ENCODE assay signal across 14 mouse cellular contexts in genomic region chr11:19143267-19144000, GRCm38 (mm10).
DNase-seq lines count a peak whose midpoint lies in the region; ATAC-seq lines count a peak whose summit lies in the region.
"Had no signal": no experiment of that assay in that cellular context is flagged by ENCODE, and none has a peak within 500 bp of the region (broad histone marks: within the 10 kb centered on the region; RNA-seq: fewer than 3 reads in every experiment).

No protein-coding gene starts in this region.

- no peak overlapping the region for H3K9ac ChIP-seq in heart, embryonic 11.5 days (ENCODE audit: low read depth, low read length)
- no peak overlapping the region for H3K9ac ChIP-seq in heart, embryonic 14.5 days (ENCODE audit: low read length)
- H3K9ac ChIP-seq: liver, embryonic 12.5 days; midbrain, embryonic 13.5 days; neural tube, embryonic 13.5 days; stomach, embryonic 15.5 days had no signal

- WGBS in heart, embryonic 11.5 days (ENCODE audit: insufficient replicate concordance), result 52% methylated on average over 17 of the region's 17 CpGs
- WGBS in heart, embryonic 14.5 days, result 50% methylated on average over 17 of the region's 17 CpGs

- H3K9me3 ChIP-seq in heart, embryonic 11.5 days (replicated peaks; ENCODE audit: control insufficient read depth, low read length), result no peaks in the 10 kb centered on the region
- no peaks in the 10 kb centered on the region for H3K9me3 ChIP-seq in heart, embryonic 14.5 days (ENCODE audit: control insufficient read depth, low read length)
- H3K9me3 ChIP-seq: liver, embryonic 12.5 days; midbrain, embryonic 13.5 days; neural tube, embryonic 13.5 days; stomach, embryonic 15.5 days had no signal

- 0 out of 2 replicates have a peak, but pooled peaks cover 2% of the 10 kb centered on the region for H3K4me1 ChIP-seq in heart, embryonic 11.5 days (ENCODE audit: control insufficient read depth, insufficient read depth, low read length)
- peaks cover 0 to 3% of the 10 kb centered on the region in 2 experiments; a peak in 1 of 4 replicates for H3K4me1 ChIP-seq in heart, embryonic 14.5 days (ENCODE audit: control insufficient read depth in 2 of 2, insufficient read depth in 2 of 2, low read length in 2 of 2)
- H3K4me1 ChIP-seq: liver, embryonic 12.5 days; stomach, embryonic 15.5 days had no signal

- H3K4me2 ChIP-seq in heart, embryonic 11.5 days, result no peak overlapping the region
- no peak overlapping the region for H3K4me2 ChIP-seq in heart, embryonic 14.5 days (ENCODE audit: low read length)
- H3K4me2 ChIP-seq: liver, embryonic 12.5 days; midbrain, embryonic 13.5 days; neural tube, embryonic 13.5 days; stomach, embryonic 15.5 days had no signal

- no peak for ATAC-seq in heart, embryonic 11.5 days (replicated peaks; ENCODE audit: insufficient number of reproducible peaks, low FRiP score, low TSS enrichment)
- ATAC-seq in heart, embryonic 14.5 days (ENCODE audit: insufficient number of reproducible peaks, insufficient read depth, low FRiP score, low read depth), result peak; percentile 31; the same call in 1 of the 2 replicates
- ATAC-seq in activated CD4-positive, CD25-positive, alpha-beta regulatory T cell, adult 4 months, result no peak
- ATAC-seq: intestine, embryonic 16.5 days; liver, embryonic 12.5 days; midbrain, embryonic 13.5 days; Patski had no signal

- H3K27ac ChIP-seq in heart, embryonic 11.5 days (ENCODE audit: low read depth, low read length), result no peak overlapping the region
- no peak overlapping the region for H3K27ac ChIP-seq in heart, embryonic 14.5 days (replicated peaks in 1 of 2; ENCODE audit: control insufficient read depth in 1 of 2, insufficient read depth in 1 of 2, low read depth in 2 of 2, low read length in 2 of 2)
- H3K27ac ChIP-seq: liver, embryonic 12.5 days; midbrain, embryonic 13.5 days; neural tube, embryonic 13.5 days; stomach, embryonic 15.5 days had no signal

- no peaks in the 10 kb centered on the region for H3K36me3 ChIP-seq in heart, embryonic 11.5 days (ENCODE audit: control insufficient read depth, insufficient read depth, low read length)
- no peaks in the 10 kb centered on the region for H3K36me3 ChIP-seq in heart, embryonic 14.5 days (ENCODE audit: control insufficient read depth, insufficient read depth, low read length)
- H3K36me3 ChIP-seq: liver, embryonic 12.5 days; midbrain, embryonic 13.5 days; neural tube, embryonic 13.5 days; stomach, embryonic 15.5 days had no signal

- peak; percentile 99 for DNase-seq in heart, adult 11 months
- DNase-seq in fibroblast of lung, adult 2 months (ENCODE audit: low read depth), result peak; percentile 28
- peak; percentile 33 for DNase-seq in lung, postnatal 10 days
- no peak for DNase-seq in right cerebral cortex, adult 18-20 months
- DNase-seq in layer of hippocampus, adult 9-10 months (ENCODE audit: low spot score), result no peak

- H3K27me3 ChIP-seq in heart, embryonic 11.5 days (ENCODE audit: control insufficient read depth, insufficient read depth, low read length), result no peaks in the 10 kb centered on the region
- H3K27me3 ChIP-seq in heart, embryonic 14.5 days (ENCODE audit: control insufficient read depth, insufficient read depth, low read length), result no peaks in the 10 kb centered on the region
- H3K27me3 ChIP-seq: liver, embryonic 12.5 days; midbrain, embryonic 13.5 days; neural tube, embryonic 13.5 days; stomach, embryonic 15.5 days had no signal

- H3K4me3 ChIP-seq in heart, embryonic 11.5 days (ENCODE audit: low read depth, low read length), result no peak overlapping the region
- H3K4me3 ChIP-seq in heart, embryonic 14.5 days (ENCODE audit: control insufficient read depth in 1 of 2, insufficient read depth in 1 of 2, low read depth in 1 of 2, low read length in 2 of 2), result no peak overlapping the region
- H3K4me3 ChIP-seq: liver, embryonic 12.5 days; midbrain, embryonic 13.5 days; neural tube, embryonic 13.5 days; stomach, embryonic 15.5 days had no signal

Comparison
In these comparisons a context has a peak if more than half of its experiments do, and no peak if none do; other contexts are left out.
1. DNase-seq: peak in heart, adult 11 months (single experiment), fibroblast of lung, adult 2 months (single experiment) and lung, postnatal 10 days (single experiment); none in right cerebral cortex, adult 18-20 months (single experiment) and layer of hippocampus, adult 9-10 months (single experiment).